Mouse (Mus musculus) G1E (cell line): ENCODE data around the gene Arhgap32.

Source experiments
- CTCF ChIP-seq: IDR thresholded peaks from 2 replicates; pipeline ENCODE4 v1.5.1; 2012; ENCODE audit warnings: low read depth, low read length, inconsistent platforms, mixed read lengths
- GATA1 ChIP-seq: IDR thresholded peaks from 2 replicates; pipeline ENCODE4 v1.6.1; 2012; ENCODE audit warnings: borderline replicate concordance, low read length, inconsistent platforms, mixed read lengths
- GATA2 ChIP-seq: IDR thresholded peaks from 2 replicates; pipeline ENCODE4 v1.6.1; 2012; ENCODE audit warnings: low read depth, low read length, inconsistent platforms, borderline replicate concordance

DNA sequence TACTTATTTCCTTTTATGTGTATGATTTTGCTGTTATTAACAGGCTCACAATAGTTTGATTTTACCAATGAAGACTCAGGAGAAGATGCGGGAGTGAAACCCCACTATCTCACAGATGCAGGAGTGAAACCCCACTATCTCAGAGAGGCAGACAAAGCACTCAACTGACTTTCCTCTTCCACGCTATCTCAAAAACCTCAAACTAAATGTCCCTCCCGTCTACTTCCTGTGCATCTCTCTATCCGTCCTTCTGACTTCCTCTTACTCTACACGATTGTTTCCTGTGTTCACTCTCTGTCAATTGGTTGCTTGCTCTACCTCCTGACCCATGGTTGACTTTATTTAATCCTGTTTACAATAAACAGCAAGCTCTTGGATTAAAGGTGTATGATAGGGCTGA lies 164.5 kb downstream of the Arhgap32 start:
- TF ChIP-seq CTCF, result no peak
- no peak for TF ChIP-seq GATA1
- TF ChIP-seq GATA2, result no peak
